Mouse (Mus musculus): Measurements from ENCODE around the gene Gm11627.
"Not testable (repeated sequence)": the region's sequence is repeated elsewhere in the genome, so short reads cannot be mapped to it uniquely, and the experiment has no call there.

Gene Gm11627

DNA sequence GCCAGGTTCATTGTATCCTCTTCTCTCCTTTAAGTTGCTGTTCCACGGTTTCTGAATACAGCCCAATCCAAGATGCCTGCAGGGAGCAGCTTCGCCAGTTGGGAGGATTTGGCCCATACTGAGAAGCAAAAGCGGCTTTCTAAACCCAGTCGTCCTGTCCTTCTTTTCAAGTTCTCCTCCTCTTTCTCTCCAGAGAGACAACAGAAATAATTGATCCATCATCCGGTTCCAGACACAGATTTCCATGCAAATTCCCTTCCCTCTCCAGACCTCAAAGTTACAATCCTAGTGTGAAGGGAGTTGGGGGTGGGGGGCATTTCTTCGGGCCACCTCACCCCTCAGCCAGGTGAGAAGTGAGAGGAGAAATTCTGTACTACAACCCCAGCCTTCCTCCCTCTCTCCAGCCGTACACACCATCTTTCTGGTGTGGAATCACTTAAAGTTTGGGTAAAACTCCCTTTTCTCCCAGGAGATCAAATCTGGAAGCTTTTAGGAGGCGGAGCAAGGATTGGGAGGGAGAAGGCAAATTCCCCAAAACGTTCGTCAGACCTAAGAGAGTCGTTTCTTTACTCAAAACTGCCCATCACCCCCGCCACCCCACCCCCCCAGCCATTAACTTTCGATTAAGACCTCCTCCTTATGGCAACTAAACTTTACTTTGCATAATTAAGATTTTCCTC, 23.7 kb upstream of the Gm11627 start:
- DNase-seq = no peak

DNA sequence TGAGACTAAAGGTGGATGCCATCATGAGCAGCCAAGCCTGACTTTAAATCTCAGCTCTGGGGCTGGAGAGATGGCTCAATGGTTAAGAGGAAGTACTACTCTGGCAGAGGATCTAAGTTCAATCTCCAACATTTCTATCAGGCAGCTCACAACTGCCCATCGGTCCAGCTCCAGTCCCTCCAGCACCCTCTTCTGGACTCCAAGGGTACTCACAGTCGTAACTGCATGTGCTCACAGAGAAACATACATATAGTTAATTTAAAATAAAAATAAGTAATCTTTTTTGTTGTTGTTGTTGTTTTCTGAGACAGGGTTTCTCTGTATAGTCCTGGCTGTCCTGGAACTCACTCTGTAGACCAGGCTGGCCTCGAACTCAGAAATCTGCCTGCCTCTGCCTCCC, 20.7 kb upstream of the Gm11627 start:
- no peak for DNase-seq

DNA sequence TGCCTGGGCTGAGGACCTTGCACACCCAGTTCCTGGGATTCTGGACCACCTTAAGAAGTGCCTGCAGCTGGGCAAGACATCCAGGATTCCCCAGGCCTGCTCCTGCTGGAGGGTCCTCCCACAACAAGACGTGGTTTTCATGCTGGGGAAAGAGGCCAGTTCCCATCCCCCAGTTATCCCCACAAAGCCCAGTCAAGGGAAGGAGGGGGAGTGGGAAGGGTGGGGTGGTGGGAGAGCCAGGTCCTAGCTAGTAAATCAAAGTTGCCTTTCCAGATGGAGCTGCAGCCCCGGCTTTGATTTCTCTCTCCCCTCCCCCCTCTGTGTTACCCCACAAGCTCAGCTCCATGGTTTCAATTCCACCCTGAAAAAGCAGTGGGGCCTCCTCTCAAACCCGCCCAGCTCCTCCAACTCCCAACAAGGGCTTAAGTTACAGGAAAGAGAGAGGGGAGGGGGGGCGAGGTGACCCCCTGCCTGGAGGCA, 16.1 kb upstream of the Gm11627 start:
- DNase-seq = no peak

DNA sequence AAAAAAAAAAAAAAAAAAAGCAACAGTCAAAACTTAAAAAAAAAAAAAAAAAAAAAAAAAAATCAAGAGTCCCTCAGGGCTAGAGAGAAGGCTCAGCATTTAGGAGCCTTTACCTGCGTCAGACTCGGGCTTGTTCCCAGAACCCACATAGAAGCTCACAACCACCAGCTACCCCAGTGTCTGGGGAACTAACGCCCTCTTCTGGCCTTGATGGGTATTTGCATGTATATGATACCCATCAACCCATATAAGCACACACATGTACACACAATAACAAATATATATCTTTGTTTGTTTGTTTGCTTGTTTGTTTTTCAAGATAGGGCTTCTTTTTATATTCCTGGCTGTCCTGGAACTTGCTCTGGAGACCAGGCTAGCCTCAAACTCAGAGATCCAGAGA, 8.3 kb upstream of the Gm11627 start:
- no peak for DNase-seq

DNA sequence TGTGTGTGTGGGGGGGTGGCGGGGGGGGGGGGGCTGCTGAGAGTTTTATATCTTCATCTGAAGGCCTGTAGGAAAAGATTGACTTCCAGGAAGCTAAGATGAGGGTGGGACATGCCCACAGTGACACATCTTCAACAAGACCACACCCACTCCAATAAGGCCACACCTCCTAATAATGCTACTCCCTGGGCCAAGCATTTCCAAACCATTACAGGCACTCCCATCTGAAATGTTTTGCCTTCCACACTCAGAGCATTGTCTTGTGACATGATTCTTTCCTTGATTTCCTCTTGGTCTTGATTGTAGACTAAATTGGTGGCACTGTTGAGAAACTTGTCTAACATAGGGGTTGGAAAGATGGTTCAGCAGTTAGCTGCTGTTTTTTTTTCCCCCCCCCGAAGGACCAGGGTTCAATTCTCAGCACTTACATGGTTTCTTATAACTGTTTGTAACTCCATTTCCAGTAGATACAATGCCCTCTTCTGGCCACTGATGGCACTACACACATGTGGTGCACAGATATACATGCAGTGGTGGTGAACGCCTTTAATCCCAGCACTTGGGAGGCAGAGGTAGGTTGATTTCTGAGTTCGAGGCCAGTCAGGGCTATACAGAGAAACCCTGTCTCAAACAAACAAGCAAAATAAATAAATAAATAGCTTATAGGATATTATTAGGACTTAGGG, 7.3 kb upstream of the Gm11627 start:
- no peak for DNase-seq

DNA sequence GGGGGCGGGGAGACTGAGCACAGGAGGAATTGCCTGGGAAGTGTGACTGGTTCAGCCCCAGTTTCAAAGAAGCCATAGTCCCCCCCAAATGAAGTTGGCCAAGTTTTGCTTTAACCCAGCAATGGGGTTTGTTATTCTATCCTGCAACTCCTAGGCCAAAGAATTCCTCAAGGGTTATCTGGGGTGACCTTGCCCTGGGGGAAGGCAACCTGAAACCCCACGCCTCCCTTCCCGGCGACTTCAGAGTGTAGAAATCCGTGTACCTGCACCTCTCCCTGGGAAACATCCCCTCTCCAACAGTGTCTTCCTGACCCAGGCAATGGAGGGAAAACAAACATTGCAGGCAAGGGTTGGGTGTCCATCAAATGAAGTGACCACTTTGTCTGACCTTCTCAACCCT, 3.5 kb upstream of the Gm11627 start:
- DNase-seq = no peak

DNA sequence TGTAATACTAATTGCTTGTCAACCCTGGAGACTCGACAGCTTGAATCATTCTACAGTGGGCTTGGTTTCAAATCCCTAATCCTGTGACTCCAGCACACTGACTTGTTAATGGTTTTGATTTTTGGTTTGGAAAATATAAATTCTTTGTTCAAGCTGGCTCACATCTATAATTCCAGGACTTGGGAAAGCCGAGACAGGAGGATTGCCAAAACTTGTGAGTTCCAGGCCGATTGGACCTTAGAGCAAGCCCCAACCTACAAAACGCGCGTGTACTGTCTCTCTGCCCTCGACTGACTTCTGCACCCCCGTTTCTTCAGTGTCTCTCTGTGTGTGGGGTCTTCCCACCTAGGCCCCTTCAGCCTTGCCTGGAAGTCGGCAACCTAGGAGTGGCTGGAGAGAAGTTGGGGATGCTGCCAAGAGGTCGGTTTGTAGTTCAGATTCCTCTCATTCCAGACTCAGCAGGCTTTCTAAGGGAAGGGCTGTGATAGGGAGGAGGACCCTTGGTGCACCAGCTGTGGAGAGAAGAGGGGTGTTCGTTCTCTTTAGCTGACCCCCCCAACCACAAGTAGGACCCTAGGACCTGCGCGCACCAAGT, 2.9 kb upstream of the Gm11627 start:
- DNase-seq = no peak

DNA sequence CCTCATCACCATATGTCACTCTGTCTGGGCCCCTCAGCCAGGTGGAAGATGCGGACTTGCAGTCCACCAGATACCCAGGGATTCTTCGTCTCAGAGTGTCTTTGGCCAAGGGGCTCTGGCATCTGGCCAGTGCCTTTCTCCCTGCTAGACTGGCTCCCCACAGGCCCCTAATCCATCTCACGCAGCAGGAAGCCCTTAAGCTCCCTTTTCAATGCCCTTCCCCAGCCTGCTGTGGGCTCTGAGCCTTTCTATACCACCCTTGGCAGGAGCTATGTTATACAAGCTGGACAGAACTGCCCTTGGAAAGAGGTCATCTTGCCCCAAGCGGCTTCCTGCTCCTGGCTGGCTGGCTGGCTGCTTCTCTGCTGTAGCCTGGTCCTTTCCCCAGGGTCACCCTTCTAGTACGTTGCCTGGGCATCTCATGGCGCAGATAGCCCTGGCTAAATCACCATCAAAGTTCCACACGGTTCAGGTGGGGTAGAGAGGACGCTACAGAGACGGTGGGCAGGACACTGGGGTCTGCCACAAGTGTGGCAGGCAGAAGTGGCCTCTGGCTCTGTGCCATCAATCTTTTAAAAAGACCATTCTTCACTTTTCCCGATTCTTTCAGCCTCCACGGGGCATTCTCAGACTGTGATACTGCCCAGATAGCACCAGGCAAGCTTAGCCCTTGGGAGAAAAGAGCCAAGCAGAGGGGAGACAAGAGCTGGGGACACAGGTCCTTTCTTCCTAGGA, 2.2 kb upstream of the Gm11627 start:
- no peak for DNase-seq

DNA sequence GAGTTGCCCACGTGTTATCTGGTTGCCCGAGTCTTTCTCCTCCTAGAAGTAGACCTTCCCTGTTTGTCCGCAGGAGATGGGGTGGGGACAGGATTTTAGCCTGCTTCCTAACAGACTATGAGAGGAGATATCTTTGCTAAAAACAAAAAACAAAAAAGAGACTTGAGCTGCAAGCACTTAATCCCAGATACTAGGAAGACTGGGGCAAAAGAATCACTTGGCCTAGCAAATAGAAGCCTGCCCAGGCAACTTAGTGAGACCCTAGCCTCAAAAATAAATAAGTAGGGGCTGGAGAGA, 721 bp upstream of the Gm11627 start:
- no peak for DNase-seq

DNA sequence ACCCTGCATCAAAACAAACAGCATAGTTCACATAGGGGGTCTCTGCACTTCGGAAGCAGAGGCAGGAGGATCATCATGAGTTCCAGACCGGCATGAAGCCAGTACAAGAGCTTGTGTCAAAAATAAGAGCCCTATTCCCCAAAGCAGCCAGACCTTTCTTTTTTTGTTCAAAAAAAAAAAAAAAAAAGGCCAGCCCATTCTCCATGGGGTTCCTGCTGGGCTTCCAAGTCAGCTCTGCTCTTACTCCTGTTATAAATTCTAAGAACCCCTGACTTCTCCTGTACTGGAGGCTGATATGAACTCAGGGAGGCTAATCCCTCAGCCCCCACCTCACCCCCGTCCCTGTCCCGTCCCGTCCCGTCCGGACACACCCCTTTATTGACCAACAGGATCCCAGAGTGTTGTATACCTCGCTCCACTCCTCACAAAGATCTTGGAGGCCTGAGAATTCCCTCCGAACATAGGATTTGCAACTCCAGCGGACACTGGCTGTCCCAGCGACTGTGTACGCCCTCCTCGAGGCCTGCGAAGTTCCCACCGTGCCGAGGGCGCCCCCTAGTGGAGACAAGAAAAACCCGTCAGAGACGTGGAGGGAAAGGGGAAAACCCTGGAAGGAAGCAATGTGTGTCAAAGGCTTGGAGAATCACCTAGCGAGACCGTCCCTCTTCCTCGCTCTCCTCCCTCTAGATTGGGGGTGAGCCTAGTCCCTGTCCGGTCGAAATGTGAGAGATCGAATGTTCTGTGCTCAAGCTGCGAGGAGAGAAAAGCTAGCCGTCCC, 731 bp downstream of the Gm11627 start:
- DNase-seq = peak; percentile 77

DNA sequence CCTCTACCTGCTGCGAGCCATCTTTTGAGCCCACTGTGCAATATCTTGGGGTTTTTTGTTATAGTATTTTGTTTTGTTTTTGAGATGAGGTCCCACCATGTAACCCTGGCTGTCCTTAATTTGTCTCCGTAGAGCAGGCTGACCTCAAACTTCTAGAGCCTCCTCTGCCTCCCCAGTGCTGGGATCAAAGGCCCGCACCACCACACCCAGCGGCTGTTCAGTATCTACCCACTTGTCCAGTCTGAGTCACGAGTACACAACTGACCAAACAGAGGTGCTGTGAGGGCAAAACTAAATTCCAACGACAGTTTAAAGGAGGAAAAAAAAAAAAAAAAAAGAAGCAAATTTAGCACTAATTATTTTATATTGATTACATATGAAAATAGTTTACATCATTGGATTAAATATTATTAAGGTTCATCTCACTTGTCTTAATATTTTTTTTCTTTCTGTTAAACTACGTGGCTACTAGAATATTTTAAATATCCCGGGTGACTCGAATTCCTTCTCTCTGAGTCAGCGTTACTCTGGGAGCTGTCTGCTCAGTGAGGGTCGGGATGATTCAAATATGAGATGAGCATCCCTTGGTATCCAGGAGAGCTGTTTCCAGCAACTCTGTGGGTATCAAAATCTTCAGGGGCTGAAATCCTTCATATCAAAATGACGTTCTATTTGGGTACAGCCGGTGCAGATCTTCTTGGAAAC, 3.1 kb downstream of the Gm11627 start:
- no peak for DNase-seq

DNA sequence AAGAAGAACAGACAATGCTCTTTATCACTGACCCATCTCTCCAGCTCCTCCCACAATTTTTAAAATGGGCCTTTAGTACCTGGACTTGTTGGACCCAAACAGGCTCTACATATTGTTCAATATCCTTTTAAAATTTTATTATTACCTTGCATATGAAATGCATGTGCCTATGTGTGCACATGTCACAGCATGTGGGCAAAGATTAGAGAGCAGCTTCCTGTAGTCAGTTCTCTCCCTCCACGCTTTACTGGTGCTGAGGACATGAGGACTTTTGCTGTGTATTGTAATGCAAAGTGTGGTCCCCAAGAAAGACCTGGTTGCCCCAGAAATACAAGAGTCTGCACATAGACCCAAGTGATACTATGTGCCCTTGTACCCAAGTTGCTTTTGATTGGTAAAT, 4.2 kb downstream of the Gm11627 start:
- DNase-seq = no peak

DNA sequence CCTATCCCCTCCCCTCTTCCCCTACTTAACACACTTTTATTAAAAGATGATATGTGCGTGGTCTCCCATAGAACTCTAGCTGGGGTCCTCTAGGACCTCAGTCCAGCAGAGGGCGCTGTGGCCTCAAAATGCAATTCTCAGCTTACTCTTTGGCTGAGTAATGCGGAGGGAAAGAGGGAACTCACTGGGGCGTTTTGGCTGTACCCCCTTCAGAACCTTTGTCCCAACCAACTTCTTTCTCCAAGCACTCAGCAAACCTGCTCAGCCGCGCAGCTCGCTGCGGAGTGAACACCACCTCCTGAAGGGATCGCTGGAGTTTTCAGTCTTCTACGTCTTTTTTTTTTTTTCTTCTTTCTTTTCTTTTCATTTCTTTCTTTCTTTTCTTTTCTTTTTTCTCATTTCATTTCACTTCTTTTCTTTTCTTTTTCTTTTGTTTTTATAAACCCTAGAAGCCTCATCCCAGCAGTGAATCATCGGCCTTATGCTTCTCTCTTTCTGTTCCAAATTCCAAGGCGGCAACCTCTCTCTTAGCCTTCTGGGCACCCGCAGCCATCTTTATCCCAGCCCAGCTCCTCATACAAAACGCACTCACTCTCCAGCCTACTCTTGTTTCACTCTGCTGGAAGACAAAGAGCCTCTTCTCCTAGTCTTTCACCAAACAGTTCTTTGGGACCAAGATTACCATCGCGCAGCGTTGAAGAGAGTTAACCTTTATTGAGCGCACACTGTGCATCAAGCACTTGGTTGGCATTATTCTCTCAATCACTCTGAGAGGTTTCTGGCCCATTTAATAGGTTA, 6.2 kb downstream of the Gm11627 start:
- peak; percentile 81 for DNase-seq

DNA sequence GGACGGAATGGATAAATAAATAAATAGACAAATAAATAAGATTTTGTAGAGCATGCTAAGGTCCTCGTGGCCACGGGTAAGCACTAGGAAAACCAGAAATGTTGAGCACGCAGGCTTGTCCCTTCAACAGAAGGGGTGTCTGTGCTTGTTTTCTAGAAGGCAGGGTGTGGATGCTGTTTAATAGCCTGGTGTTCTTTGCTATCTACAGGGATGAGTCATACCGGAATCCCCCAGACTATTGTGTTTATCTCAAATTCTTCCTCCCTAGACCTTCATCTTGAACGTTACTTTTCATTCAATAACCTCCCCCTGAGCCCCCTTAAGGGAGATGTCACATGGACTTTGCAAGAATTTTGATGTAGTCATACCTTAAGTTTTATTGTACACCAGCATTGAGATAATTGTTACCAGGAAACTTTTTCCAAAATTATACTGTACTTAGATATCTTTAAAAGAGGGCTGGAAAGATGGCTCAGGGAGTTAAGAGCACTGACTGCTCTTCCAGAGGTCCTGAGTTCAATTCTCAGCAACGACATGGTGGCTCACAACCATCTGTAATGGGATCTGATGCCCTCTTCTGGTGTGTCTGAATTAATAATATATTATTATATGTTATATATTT, 10.4 kb downstream of the Gm11627 start:
- DNase-seq = no peak

DNA sequence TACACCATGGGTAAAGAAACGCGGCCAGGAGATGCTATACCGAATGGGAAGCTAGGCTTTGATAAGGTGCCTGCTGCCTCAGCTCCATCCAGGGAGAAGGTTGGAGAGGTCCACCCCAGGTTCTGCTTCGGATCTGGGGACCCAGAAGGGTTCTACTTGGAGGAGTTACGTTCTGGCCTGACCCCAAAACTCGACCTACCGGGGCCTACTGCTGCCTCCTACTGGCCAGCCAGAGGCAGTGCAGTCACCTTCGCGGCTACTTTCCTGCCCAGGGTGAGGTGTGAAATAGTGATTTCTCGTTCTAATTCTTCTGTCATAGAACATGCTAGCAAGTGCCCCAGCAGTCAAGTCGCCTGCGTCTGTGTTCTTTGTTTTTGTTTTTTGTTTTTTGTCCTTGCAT, 11.1 kb downstream of the Gm11627 start:
- DNase-seq = peak; percentile 13

DNA sequence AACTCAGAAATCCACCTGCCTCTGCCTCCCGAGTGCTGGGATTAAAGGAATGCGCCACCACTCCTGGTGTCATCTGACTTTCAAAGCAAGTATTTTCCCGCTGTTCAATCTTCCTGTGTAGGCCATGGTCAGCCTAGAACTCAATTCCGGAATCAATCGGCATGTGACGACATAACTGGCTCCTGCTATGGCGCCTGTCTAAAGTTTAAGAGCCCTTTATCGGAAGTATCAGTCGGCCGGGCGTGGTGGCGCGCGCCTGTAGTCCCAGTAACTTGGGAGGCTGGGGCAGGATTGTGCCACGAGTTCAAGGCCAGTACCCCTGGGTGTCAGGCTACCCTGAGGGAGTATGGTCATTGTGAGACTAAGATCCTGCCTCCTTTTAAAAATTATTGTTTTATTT, 11.5 kb downstream of the Gm11627 start:
- DNase-seq = no peak

DNA sequence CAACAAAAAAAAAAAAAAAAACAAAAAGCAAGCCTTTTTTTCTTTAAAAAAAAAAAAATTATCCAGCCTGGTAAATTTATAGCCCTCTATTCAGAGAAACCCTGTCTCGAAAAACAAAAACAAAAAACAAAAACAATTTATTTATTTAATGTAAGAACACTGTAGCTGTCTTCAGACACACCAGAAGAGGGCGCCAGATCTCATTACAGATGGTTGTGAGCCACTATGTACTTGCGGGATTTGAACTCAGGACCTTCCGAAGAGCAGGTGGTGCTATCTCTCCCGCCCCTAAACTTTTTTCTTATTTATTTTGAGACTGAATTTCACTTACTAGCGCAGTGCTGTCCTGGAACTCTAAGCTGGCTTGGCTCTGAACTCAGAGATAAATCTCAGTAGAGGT, 12.1 kb downstream of the Gm11627 start:
- no peak for DNase-seq

DNA sequence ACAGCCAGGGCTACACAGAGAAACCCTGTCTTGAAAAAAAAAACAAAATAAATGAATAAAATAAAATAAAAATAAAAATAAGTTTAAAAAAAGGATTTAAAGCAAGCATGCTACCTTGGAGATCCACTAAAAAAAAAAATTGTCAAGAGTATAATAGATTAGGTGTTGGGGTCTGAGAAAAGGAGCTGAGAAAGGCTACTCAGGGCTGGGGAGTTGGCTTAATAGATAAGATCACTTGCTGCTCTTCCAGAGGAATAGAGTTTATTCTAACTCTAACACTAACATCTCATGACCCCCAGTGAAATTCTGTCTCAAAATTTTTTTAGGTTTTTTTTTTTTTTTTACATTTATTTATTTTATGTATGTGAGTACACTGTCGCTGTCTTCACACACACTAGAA, 13.0 kb downstream of the Gm11627 start:
- no peak for DNase-seq

DNA sequence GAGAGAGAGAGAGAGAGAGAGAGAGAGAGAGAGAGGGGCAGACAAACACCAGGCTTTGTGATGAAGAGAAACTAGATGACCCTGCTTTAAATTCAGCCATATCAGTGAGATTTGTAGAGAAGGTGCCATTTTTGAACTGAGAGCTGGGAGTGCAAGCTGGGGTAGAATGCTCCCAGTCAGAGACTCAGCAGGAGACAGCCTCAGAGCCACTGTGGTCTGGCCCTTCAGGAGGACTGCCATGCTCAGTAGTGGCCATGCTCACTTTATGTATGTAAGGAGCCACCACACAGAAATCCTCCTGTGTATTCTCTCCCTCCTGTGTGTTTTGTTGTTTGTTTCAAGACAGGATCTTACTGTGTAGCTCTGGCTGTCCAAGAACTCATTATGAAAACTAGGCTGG, 13.5 kb downstream of the Gm11627 start:
- no peak for DNase-seq

DNA sequence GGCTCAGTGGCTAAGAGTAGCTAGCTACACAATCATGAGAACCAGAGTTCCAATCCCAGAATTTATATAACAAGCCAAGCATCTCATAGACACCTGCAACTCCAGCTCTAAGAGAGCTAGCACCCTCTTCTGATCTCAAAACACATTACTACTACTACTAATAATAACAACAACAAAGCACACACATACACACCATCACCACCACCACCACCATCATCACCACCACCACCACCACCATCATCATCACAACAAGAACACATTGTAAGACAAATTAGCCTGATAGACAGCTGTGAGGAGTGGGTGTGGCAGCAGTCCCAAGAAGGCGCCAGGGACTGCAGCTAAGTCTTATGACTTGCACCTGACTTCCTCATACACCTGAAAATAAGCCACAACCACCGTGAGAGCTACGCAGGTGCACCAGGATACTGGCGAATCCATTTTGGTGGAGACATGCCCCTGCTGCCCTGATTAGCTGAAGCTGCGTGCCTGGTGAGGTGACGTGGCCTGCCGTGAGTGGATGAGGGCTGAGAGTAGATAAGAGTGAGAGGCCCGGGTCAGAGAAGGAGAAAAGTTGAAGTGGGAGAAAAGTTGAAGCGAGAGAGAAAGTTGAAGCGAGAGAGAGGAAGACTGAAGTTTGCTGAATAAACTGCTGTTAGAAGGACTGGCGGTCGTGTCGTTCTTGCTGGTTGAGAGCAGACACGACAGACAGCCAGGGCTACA, 14.1 kb downstream of the Gm11627 start:
- not testable (repeated sequence) for DNase-seq
